Mouse (Mus musculus) neural tube, embryonic 15.5 days (tissue): ENCODE data around the gene Trp53i13. TPM values are rescaled to one million over a fixed set of nuclear protein-coding genes. Genes with fewer than 3 reads are reported as not detected.
A peak's percentile ranks its signal among the peaks of the same experiment; 100 is the strongest.

Experiments
- ATAC-seq: fragments of 200-750 bp; cut with Nextera tagmentation; 2 replicates; pipeline ENCODE4 v1.8.0; 2017; ENCODE audit warnings: mild to moderate bottlenecking, moderate TSS enrichment, moderate library complexity; ENCODE audit not compliant: low FRiP score
- H3K27ac ChIP-seq: fragments of 300-500 bp; sonication (generic); replicated peaks from 2 replicates; pipeline ENCODE4 v1.5.1; 2015; ENCODE audit warnings: mild to moderate bottlenecking, inconsistent platforms
- H3K27me3 ChIP-seq: fragments of 300-500 bp; sonication (generic); replicated peaks from 2 replicates; pipeline ENCODE4 v1.6.1; 2015; ENCODE audit warnings: inconsistent platforms
- H3K36me3 ChIP-seq: fragments of 300-500 bp; sonication (generic); 2 replicates; pipeline ENCODE4 v1.6.1; 2015; ENCODE audit warnings: inconsistent platforms
- H3K4me1 ChIP-seq: fragments of 300-500 bp; sonication (generic); 2 replicates; pipeline ENCODE4 v1.6.1; 2015; ENCODE audit warnings: inconsistent platforms
- H3K4me2 ChIP-seq: fragments of 300-500 bp; sonication (generic); 2 replicates; pipeline ENCODE4 v1.6.1; 2015; ENCODE audit warnings: inconsistent platforms, mild to moderate bottlenecking, moderate library complexity
- H3K4me3 ChIP-seq: fragments of 300-500 bp; sonication (generic); replicated peaks from 2 replicates; pipeline ENCODE4 v1.5.1; 2015; ENCODE audit warnings: mild to moderate bottlenecking, inconsistent platforms
- H3K9ac ChIP-seq: fragments of 300-500 bp; sonication (generic); replicated peaks from 2 replicates; pipeline ENCODE4 v1.6.1; 2015; ENCODE audit warnings: mild to moderate bottlenecking, inconsistent platforms
- H3K9me3 ChIP-seq: fragments of 300-500 bp; sonication (generic); replicated peaks from 2 replicates; pipeline ENCODE4 v1.6.1; 2016; ENCODE audit warnings: inconsistent platforms
- WGBS: fragments of 180-500 bp; shearing (Covaris S2); methylation state at CpG from one replicate; pipeline ENCODE4 v1.1.7; 2015; ENCODE audit warnings: mixed read lengths; 5-methylcytosine and 5-hydroxymethylcytosine counted together
- polyA plus RNA-seq: library from polyadenylated mRNA; unstranded; fragments of >200 nt; fragmentation: Nextera tagmentation; extraction: Ambion mirVana; gene quantifications from 2 replicates; pipeline ENCODE4 v1.2.1, GENCODE M21; 2015

The Trp53i13 gene
- polyA plus RNA-seq, 1 experiment from 2014 or later: 15.3 TPM

GRCm38 (mm10) chr11:77467157-77467556 lies 48.6 kb downstream of the Trp53i13 start:
- H3K4me3 ChIP-seq: no peak overlapping the region
- peaks cover 62% of the 10 kb centered on the region for H3K27me3 ChIP-seq
- ATAC-seq: no peak
- 5% methylated on average over 25 of the region's 25 CpGs for WGBS
- peaks cover 11% of the 10 kb centered on the region for H3K4me1 ChIP-seq
- no peak overlapping the region for H3K27ac ChIP-seq
- H3K9ac ChIP-seq: no peak overlapping the region
- H3K4me2 ChIP-seq: no peak overlapping the region
- H3K36me3 ChIP-seq: peaks cover 20% of the 10 kb centered on the region
- H3K9me3 ChIP-seq: no peaks in the 10 kb centered on the region

GRCm38 (mm10) chr11:77466544-77466943 lies 49.2 kb downstream of the Trp53i13 start:
- Histone ChIP-seq H3K9ac (no peak overlapping the region), H3K4me3 (no peak overlapping the region), H3K4me2 (no peak overlapping the region), H3K27me3 (peaks cover 67% of the 10 kb centered on the region), H3K27ac (no peak overlapping the region), H3K4me1 (peaks cover 17% of the 10 kb centered on the region), H3K9me3 (no peaks in the 10 kb centered on the region), H3K36me3 (peaks cover 14% of the 10 kb centered on the region)
- WGBS: 38% methylated on average over 9 of the region's 9 CpGs
- no peak for ATAC-seq

- Histone ChIP-seq H3K36me3 (peaks cover under 1% of the 10 kb centered on the region; the same call in 1 of the 2 replicates), H3K4me1 (peaks cover 17% of the 10 kb centered on the region), H3K27me3 (peaks cover 78% of the 10 kb centered on the region), H3K9me3 (no peaks in the 10 kb centered on the region), H3K27ac (no peak overlapping the region), H3K4me2 (no peak overlapping the region), H3K9ac (no peak overlapping the region), H3K4me3 (no peak overlapping the region)
- ATAC-seq: no peak
- 44% methylated on average over 3 of the region's 3 CpGs for WGBS
These were observed 50.7 kb downstream of the Trp53i13 start for GRCm38 (mm10) chr11:77465111-77465510.

GRCm38 (mm10) chr11:77464684-77465083 lies 51.1 kb downstream of the Trp53i13 start:
- H3K9ac ChIP-seq: no peak overlapping the region
- H3K9me3 ChIP-seq: no peaks in the 10 kb centered on the region
- no peak overlapping the region for H3K4me2 ChIP-seq
- peaks cover 17% of the 10 kb centered on the region for H3K4me1 ChIP-seq
- no peak overlapping the region for H3K27ac ChIP-seq
- H3K36me3 ChIP-seq: no peaks in the 10 kb centered on the region
- ATAC-seq: no peak
- H3K27me3 ChIP-seq: peaks cover 78% of the 10 kb centered on the region
- 43% methylated on average over 4 of the region's 4 CpGs for WGBS
- no peak overlapping the region for H3K4me3 ChIP-seq

- no peak for ATAC-seq
- Histone ChIP-seq H3K27ac (no peak overlapping the region), H3K9me3 (no peaks in the 10 kb centered on the region), H3K4me3 (no peak overlapping the region), H3K27me3 (peaks cover 77% of the 10 kb centered on the region), H3K36me3 (no peaks in the 10 kb centered on the region), H3K4me2 (no peak overlapping the region), H3K4me1 (peaks cover 17% of the 10 kb centered on the region), H3K9ac (no peak overlapping the region)
- WGBS: 80% methylated on average over 10 of the region's 10 CpGs
These were observed 52.0 kb downstream of the Trp53i13 start for GRCm38 (mm10) chr11:77463786-77464185.

- ATAC-seq: no peak
- 47% methylated on average over 8 of the region's 8 CpGs for WGBS
- H3K4me3 ChIP-seq: peak overlapping the region; percentile 53
These were observed 52.7 kb downstream of the Trp53i13 start for GRCm38 (mm10) chr11:77463101-77463445.

GRCm38 (mm10) chr11:77462283-77463100 lies 53.3 kb downstream of the Trp53i13 start, which contains the start of gene Coro6:
TSS of gene Coro6 (plus strand) at chr11:77462411.
- Histone ChIP-seq H3K9ac (peak within 1 kb of the TSS; percentile 56), H3K9me3 (no peaks in the 10 kb centered on the region), H3K27me3 (peaks cover 66% of the 10 kb centered on the region), H3K36me3 (no peaks in the 10 kb centered on the region), H3K4me2 (peak within 1 kb of the TSS; percentile 96), H3K4me3 (peak within 1 kb of the TSS; percentile 53), H3K4me1 (peaks cover 13% of the 10 kb centered on the region), H3K27ac (no peak within 1 kb of the TSS)
- 0 out of 2 replicates have a peak, but pooled peaks have one; percentile 50 for ATAC-seq
- under 1% methylated on average over 69 of the region's 73 CpGs for WGBS

More at GRCm38 (mm10) chr11:77463101-77463445, 52.7 kb downstream of the Trp53i13 start:
- peaks cover 72% of the 10 kb centered on the region for H3K27me3 ChIP-seq
- H3K9me3 ChIP-seq: no peaks in the 10 kb centered on the region
- no peak overlapping the region for H3K9ac ChIP-seq
- H3K4me2 ChIP-seq: peak overlapping the region; percentile 96
- no peak overlapping the region for H3K27ac ChIP-seq
- no peaks in the 10 kb centered on the region for H3K36me3 ChIP-seq
- peaks cover 17% of the 10 kb centered on the region for H3K4me1 ChIP-seq

- Histone ChIP-seq H3K36me3 (no peaks in the 10 kb centered on the region), H3K27ac (no peak overlapping the region), H3K4me3 (peak overlapping the region; percentile 53), H3K9me3 (no peaks in the 10 kb centered on the region), H3K9ac (peak overlapping the region; percentile 56), H3K4me2 (peak overlapping the region; percentile 96), H3K27me3 (peaks cover 60% of the 10 kb centered on the region), H3K4me1 (peaks cover 13% of the 10 kb centered on the region)
- 2% methylated on average over 6 of the region's 6 CpGs for WGBS
- ATAC-seq: no peak
These were observed 53.9 kb downstream of the Trp53i13 start for GRCm38 (mm10) chr11:77461856-77462255.

Other genes starting within 250 kb of the Trp53i13 start
- 1.3 and 1.5 TPM in 2 replicates for gene Coro6, start 53.6 kb downstream of the Trp53i13 start, polyA plus RNA-seq
- gene Ankrd13b, start 26.3 kb downstream of the Trp53i13 start, polyA plus RNA-seq: 31.5 and 41.3 TPM in 2 replicates
- 13.9 and 14.0 TPM in 2 replicates for gene Git1, start 22.4 kb downstream of the Trp53i13 start, polyA plus RNA-seq
- gene Abhd15, start 859 bp downstream of the Trp53i13 start, polyA plus RNA-seq: 2.1 and 3.4 TPM in 2 replicates
- gene Gm10392, start 3.2 kb upstream of the Trp53i13 start, polyA plus RNA-seq: 0.15 and 0.40 TPM in 2 replicates
- gene Taok1, start 91.8 kb upstream of the Trp53i13 start, polyA plus RNA-seq: 17.3 and 18.7 TPM in 2 replicates
- 3.4 and 4.8 TPM in 2 replicates for gene Nufip2, start 170.2 kb upstream of the Trp53i13 start, polyA plus RNA-seq
- 0.61 TPM in 1 of 2 replicates, not detected in the other for gene Cryba1, start 209.3 kb upstream of the Trp53i13 start, polyA plus RNA-seq
- 39.6 and 40.8 TPM in 2 replicates for gene Myo18a, start 247.3 kb upstream of the Trp53i13 start, polyA plus RNA-seq